Mouse (Mus musculus) forebrain, postnatal 0 days (tissue): ENCODE measurements at regions not wholly inside any gene's neighbourhood (a gene's known extent, or its start where the extent isn't known, plus 50 kb on each side); places are given as distances from the start of the nearest gene placed in this dataset.
A peak's percentile ranks its signal among the peaks of the same experiment; 100 is the strongest.

Source experiments
- ATAC-seq: fragments of 200-750 bp; cut with Nextera tagmentation; 2 replicates; pipeline ENCODE4 v1.8.0; 2017; ENCODE audit warnings: mild to moderate bottlenecking, moderate library complexity
- DNase-seq: peaks from one replicate; pipeline ENCODE4 v3.0.0-alpha.2; 2015
- H3K27ac ChIP-seq: fragments of 300-500 bp; sonication (generic); 2 replicates; pipeline ENCODE4 v1.5.1; 2014; ENCODE audit warnings: low read depth, mild to moderate bottlenecking, antibody characterized with exemption, low read length, moderate library complexity, mixed read lengths
- H3K27me3 ChIP-seq: fragments of 300-500 bp; sonication (generic); 2 replicates; pipeline ENCODE4 v1.6.1; 2014; ENCODE audit warnings: mild to moderate bottlenecking, low read length, mixed read lengths; ENCODE audit not compliant: insufficient read depth
- H3K36me3 ChIP-seq: fragments of 300-500 bp; sonication (generic); 2 replicates; pipeline ENCODE4 v1.6.1; 2014; ENCODE audit warnings: mild to moderate bottlenecking, moderate library complexity; ENCODE audit not compliant: insufficient read depth
- H3K4me1 ChIP-seq: fragments of 300-500 bp; sonication (generic); 2 replicates; pipeline ENCODE4 v1.6.1; 2014; ENCODE audit warnings: antibody characterized with exemption; ENCODE audit not compliant: insufficient read depth
- H3K4me2 ChIP-seq: fragments of 300-500 bp; sonication (generic); 2 replicates; pipeline ENCODE4 v1.6.1; 2014; ENCODE audit warnings: low read depth, mild to moderate bottlenecking, moderate library complexity
- H3K4me3 ChIP-seq: fragments of 300-500 bp; sonication (generic); 2 replicates; pipeline ENCODE4 v1.5.1; 2014; ENCODE audit warnings: low read depth, low read length, mixed read lengths
- H3K9ac ChIP-seq: fragments of 300-500 bp; sonication (generic); 2 replicates; pipeline ENCODE4 v1.6.1; 2014; ENCODE audit warnings: mild to moderate bottlenecking
- H3K9me3 ChIP-seq: fragments of 300-500 bp; sonication (generic); 2 replicates; pipeline ENCODE4 v1.6.1; 2016; ENCODE audit warnings: low read length
- CTCF ChIP-seq: sonication (generic); IDR thresholded peaks from 2 replicates; pipeline ENCODE4 v1.5.1; 2016; ENCODE audit warnings: antibody characterized with exemption, control low read depth, low read depth
- WGBS: fragments of 180-500 bp; shearing (Covaris S2); extraction: QIAGEN DNeasy Blood & Tissue Kit; methylation state at CpG from one replicate; pipeline ENCODE4 v1.1.7; 2014; 5-methylcytosine and 5-hydroxymethylcytosine counted together

GRCm38 (mm10) chr5:19130639-19131038 lies 96.2 kb upstream of the Magi2 start:
- no peak overlapping the region for H3K4me2 ChIP-seq
- H3K9me3 ChIP-seq = no peaks in the 10 kb centered on the region
- H3K36me3 ChIP-seq = no peaks in the 10 kb centered on the region
- no peaks in the 10 kb centered on the region for H3K27me3 ChIP-seq
- no peak overlapping the region for H3K27ac ChIP-seq
- no peak for DNase-seq
- no peak for TF ChIP-seq CTCF
- H3K9ac ChIP-seq = no peak overlapping the region
- ATAC-seq = no peak
- H3K4me1 ChIP-seq = no peaks in the 10 kb centered on the region
- 70% methylated on average over 4 of the region's 4 CpGs for WGBS
- no peak overlapping the region for H3K4me3 ChIP-seq

- no peak overlapping the region for H3K4me3 ChIP-seq
- TF ChIP-seq CTCF = no peak
- H3K4me2 ChIP-seq = no peak overlapping the region
- DNase-seq (no peak), ATAC-seq (no peak)
- no peaks in the 10 kb centered on the region for H3K27me3 ChIP-seq
- no peak overlapping the region for H3K27ac ChIP-seq
- no peaks in the 10 kb centered on the region for H3K4me1 ChIP-seq
- H3K9me3 ChIP-seq = 0 out of 2 replicates have a peak, but pooled peaks cover 3% of the 10 kb centered on the region
- no peak overlapping the region for H3K9ac ChIP-seq
- H3K36me3 ChIP-seq = no peaks in the 10 kb centered on the region
- WGBS = 40% methylated on average over 1 of the region's 1 CpGs
Measured at GRCm38 (mm10) chr5:19154511-19154910, 72.3 kb upstream of the Magi2 start.

GRCm38 (mm10) chr5:19158191-19158590 lies 68.6 kb upstream of the Magi2 start:
- Histone ChIP-seq H3K9me3 (no peaks in the 10 kb centered on the region), H3K4me3 (no peak overlapping the region), H3K4me1 (no peaks in the 10 kb centered on the region), H3K27me3 (no peaks in the 10 kb centered on the region), H3K9ac (no peak overlapping the region), H3K36me3 (no peaks in the 10 kb centered on the region), H3K4me2 (no peak overlapping the region), H3K27ac (no peak overlapping the region)
- TF ChIP-seq CTCF = no peak
- 18% methylated on average over 3 of the region's 3 CpGs for WGBS
- ATAC-seq = peak; percentile 38; the same call in 1 of the 2 replicates
- DNase-seq = peak; percentile 32

- no peak overlapping the region for H3K27ac ChIP-seq
- H3K4me3 ChIP-seq = no peak overlapping the region
- WGBS = 57% methylated on average over 4 of the region's 4 CpGs
- no peaks in the 10 kb centered on the region for H3K9me3 ChIP-seq
- ATAC-seq (no peak), DNase-seq (no peak)
- no peak for TF ChIP-seq CTCF
- no peaks in the 10 kb centered on the region for H3K27me3 ChIP-seq
- H3K4me2 ChIP-seq = no peak overlapping the region
- no peaks in the 10 kb centered on the region for H3K36me3 ChIP-seq
- H3K4me1 ChIP-seq = no peaks in the 10 kb centered on the region
- no peak overlapping the region for H3K9ac ChIP-seq
Measured at GRCm38 (mm10) chr5:19160256-19160655, 66.6 kb upstream of the Magi2 start.
